Mouse (Mus musculus) embryo, embryonic 10 days (tissue): ENCODE measurements at regions not wholly inside any gene's neighbourhood (a gene's known extent, or its start where the extent isn't known, plus 50 kb on each side); places are given as distances from the start of the nearest gene placed in this dataset.

ENCODE experiments used
- DNase-seq: peaks from one replicate; pipeline ENCODE4 v3.0.0-alpha.2; 2015; ENCODE audit warnings: low spot score

- peak; percentile 35 for DNase-seq
Observed at GRCm38 (mm10) chr17:87202958-87203720, 62.6 kb downstream of the Mcfd2 start.

GRCm38 (mm10) chr17:87202490-87202889 is 63.2 kb downstream of the Mcfd2 start:
- peak; percentile 44 for DNase-seq

- no peak for DNase-seq
Observed at GRCm38 (mm10) chr17:87200721-87201242, 65.0 kb downstream of the Mcfd2 start.

GRCm38 (mm10) chr17:87200134-87200533 is 65.6 kb downstream of the Mcfd2 start:
- DNase-seq = no peak

- DNase-seq = no peak
Observed at GRCm38 (mm10) chr17:87199134-87199533, 66.6 kb downstream of the Mcfd2 start.

DNA sequence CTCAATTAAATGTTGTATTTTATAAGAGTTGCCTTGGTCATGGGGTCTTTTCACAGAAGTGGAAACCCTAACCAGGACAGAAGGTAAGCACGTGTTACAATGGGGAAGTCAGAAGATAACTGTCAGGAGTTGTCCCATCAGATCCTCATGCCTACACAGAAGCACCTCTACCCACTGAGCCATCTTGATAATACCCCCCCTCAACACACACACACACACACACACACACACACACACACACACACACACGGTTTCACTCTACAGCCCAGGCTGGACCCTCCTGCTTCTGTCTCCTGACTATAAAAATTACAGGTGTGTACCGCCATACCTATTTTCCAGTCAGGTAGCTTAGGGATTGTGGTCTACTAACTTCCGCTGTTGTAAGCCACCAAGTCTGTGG is 68.3 kb downstream of the Mcfd2 start:
- no peak for DNase-seq

GRCm38 (mm10) chr17:87194639-87195038 is 71.1 kb downstream of the Mcfd2 start:
- DNase-seq = no peak

DNA sequence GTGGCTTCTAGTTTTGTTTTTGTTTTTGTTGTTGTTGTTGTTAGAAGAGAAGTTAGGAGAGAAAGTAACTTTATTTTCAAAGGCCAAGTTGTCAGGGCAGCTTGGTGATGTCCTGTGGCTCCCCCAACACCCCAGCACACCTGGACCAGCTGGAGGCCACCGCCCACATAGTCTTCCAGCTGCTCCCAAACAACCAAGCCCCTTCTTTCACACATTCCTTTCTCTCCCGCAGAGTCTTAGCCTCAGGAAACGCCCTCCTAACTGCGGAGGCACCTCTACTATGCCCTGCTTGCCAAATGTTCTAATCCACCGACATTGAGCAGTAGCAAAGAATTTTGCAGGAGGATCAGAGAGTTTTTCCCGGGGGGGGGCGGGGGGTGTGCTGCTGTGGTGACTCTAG is 72.3 kb downstream of the Mcfd2 start:
- DNase-seq = no peak

GRCm38 (mm10) chr17:87189670-87190069 is 76.1 kb downstream of the Mcfd2 start:
- no peak for DNase-seq
